Mouse (Mus musculus): Measurements from ENCODE around the gene Vamp1. TPM values are rescaled to one million over a fixed set of nuclear protein-coding genes. Genes with fewer than 3 reads are reported as not detected.

The Vamp1 gene
- polyA plus RNA-seq, 1 experiment, result 14.3 TPM

- no peaks in the 10 kb centered on the region for H3K36me3 ChIP-seq (ENCODE audit: control insufficient read depth, insufficient read depth, low read length, poor library complexity, severe bottlenecking)
- H3K9ac ChIP-seq (ENCODE audit: low read depth, poor library complexity, severe bottlenecking), result no peak overlapping the region
- no peak overlapping the region for H3K4me3 ChIP-seq (ENCODE audit: low read depth, low read length)
- no peaks in the 10 kb centered on the region for H3K4me1 ChIP-seq (ENCODE audit: control insufficient read depth, insufficient read depth, low read length)
- H3K27me3 ChIP-seq (ENCODE audit: control insufficient read depth, insufficient read depth, low read length, poor library complexity, severe bottlenecking), result no peaks in the 10 kb centered on the region
- no peak for TF ChIP-seq POLR2A (IDR thresholded peaks at IDR 0.05; ENCODE audit: insufficient read depth, low read length)
- TF ChIP-seq EP300 (IDR thresholded peaks at IDR 0.05; ENCODE audit: insufficient read depth, low read depth, low read length), result no peak
- TF ChIP-seq CTCF (IDR thresholded peaks at IDR 0.05; ENCODE audit: low read depth, low read length), result no peak
- H3K9me3 ChIP-seq (replicated peaks; ENCODE audit: control insufficient read depth, insufficient read depth, low read length, poor library complexity, severe bottlenecking), result no peaks in the 10 kb centered on the region
- H3K27ac ChIP-seq (ENCODE audit: insufficient read depth, low read length), result no peak overlapping the region
Measured at GRCm38 (mm10) chr6:125213715-125214114, 1.6 kb upstream of the Vamp1 start.

GRCm38 (mm10) chr6:125216898-125217297 lies 1.5 kb downstream of the Vamp1 start:
- TF ChIP-seq POLR2A (IDR thresholded peaks at IDR 0.05; ENCODE audit: insufficient read depth, low read length) (no peak), CTCF (IDR thresholded peaks at IDR 0.05; ENCODE audit: low read depth, low read length) (no peak), EP300 (IDR thresholded peaks at IDR 0.05; ENCODE audit: insufficient read depth, low read depth, low read length) (no peak)
- H3K9me3 ChIP-seq (replicated peaks; ENCODE audit: control insufficient read depth, insufficient read depth, low read length, poor library complexity, severe bottlenecking), result no peaks in the 10 kb centered on the region
- H3K4me3 ChIP-seq (ENCODE audit: low read depth, low read length), result no peak overlapping the region
- no peak overlapping the region for H3K9ac ChIP-seq (ENCODE audit: low read depth, poor library complexity, severe bottlenecking)
- no peak overlapping the region for H3K27ac ChIP-seq (ENCODE audit: insufficient read depth, low read length)
- H3K27me3 ChIP-seq (ENCODE audit: control insufficient read depth, insufficient read depth, low read length, poor library complexity, severe bottlenecking), result no peaks in the 10 kb centered on the region
- no peaks in the 10 kb centered on the region for H3K4me1 ChIP-seq (ENCODE audit: control insufficient read depth, insufficient read depth, low read length)
- H3K36me3 ChIP-seq (ENCODE audit: control insufficient read depth, insufficient read depth, low read length, poor library complexity, severe bottlenecking), result no peaks in the 10 kb centered on the region

GRCm38 (mm10) chr6:125217899-125218298 lies 2.5 kb downstream of the Vamp1 start:
- no peak for TF ChIP-seq EP300 (IDR thresholded peaks at IDR 0.05; ENCODE audit: insufficient read depth, low read depth, low read length)
- TF ChIP-seq CTCF (IDR thresholded peaks at IDR 0.05; ENCODE audit: low read depth, low read length), result no peak
- TF ChIP-seq POLR2A (IDR thresholded peaks at IDR 0.05; ENCODE audit: insufficient read depth, low read length), result no peak
- H3K4me3 ChIP-seq (ENCODE audit: low read depth, low read length), result no peak overlapping the region
- H3K27me3 ChIP-seq (ENCODE audit: control insufficient read depth, insufficient read depth, low read length, poor library complexity, severe bottlenecking), result no peaks in the 10 kb centered on the region
- no peaks in the 10 kb centered on the region for H3K36me3 ChIP-seq (ENCODE audit: control insufficient read depth, insufficient read depth, low read length, poor library complexity, severe bottlenecking)
- H3K4me1 ChIP-seq (ENCODE audit: control insufficient read depth, insufficient read depth, low read length), result no peaks in the 10 kb centered on the region
- H3K9ac ChIP-seq (ENCODE audit: low read depth, poor library complexity, severe bottlenecking), result no peak overlapping the region
- H3K27ac ChIP-seq (ENCODE audit: insufficient read depth, low read length), result no peak overlapping the region
- H3K9me3 ChIP-seq (replicated peaks; ENCODE audit: control insufficient read depth, insufficient read depth, low read length, poor library complexity, severe bottlenecking), result no peaks in the 10 kb centered on the region

GRCm38 (mm10) chr6:125218963-125219362 lies 3.6 kb downstream of the Vamp1 start:
- Histone ChIP-seq H3K4me1 (ENCODE audit: control insufficient read depth, insufficient read depth, low read length) (no peaks in the 10 kb centered on the region), H3K9ac (ENCODE audit: low read depth, poor library complexity, severe bottlenecking) (no peak overlapping the region), H3K9me3 (replicated peaks; ENCODE audit: control insufficient read depth, insufficient read depth, low read length, poor library complexity, severe bottlenecking) (no peaks in the 10 kb centered on the region), H3K4me3 (ENCODE audit: low read depth, low read length) (no peak overlapping the region), H3K36me3 (ENCODE audit: control insufficient read depth, insufficient read depth, low read length, poor library complexity, severe bottlenecking) (no peaks in the 10 kb centered on the region), H3K27me3 (ENCODE audit: control insufficient read depth, insufficient read depth, low read length, poor library complexity, severe bottlenecking) (no peaks in the 10 kb centered on the region), H3K27ac (ENCODE audit: insufficient read depth, low read length) (no peak overlapping the region)
- TF ChIP-seq EP300 (IDR thresholded peaks at IDR 0.05; ENCODE audit: insufficient read depth, low read depth, low read length) (no peak), CTCF (IDR thresholded peaks at IDR 0.05; ENCODE audit: low read depth, low read length) (peak; percentile 18)

GRCm38 (mm10) chr6:125221115-125221745 lies 5.9 kb downstream of the Vamp1 start:
- H3K27me3 ChIP-seq (ENCODE audit: control insufficient read depth, insufficient read depth, low read length, poor library complexity, severe bottlenecking), result no peaks in the 10 kb centered on the region
- no peaks in the 10 kb centered on the region for H3K9me3 ChIP-seq (replicated peaks; ENCODE audit: control insufficient read depth, insufficient read depth, low read length, poor library complexity, severe bottlenecking)
- H3K9ac ChIP-seq (ENCODE audit: low read depth, poor library complexity, severe bottlenecking), result no peak overlapping the region
- H3K36me3 ChIP-seq (ENCODE audit: control insufficient read depth, insufficient read depth, low read length, poor library complexity, severe bottlenecking), result no peaks in the 10 kb centered on the region; the same call in 1 of the 2 replicates
- no peak overlapping the region for H3K27ac ChIP-seq (ENCODE audit: insufficient read depth, low read length)
- H3K4me1 ChIP-seq (ENCODE audit: control insufficient read depth, insufficient read depth, low read length), result no peaks in the 10 kb centered on the region
- TF ChIP-seq CTCF (IDR thresholded peaks at IDR 0.05; ENCODE audit: low read depth, low read length), result no peak
- no peak overlapping the region for H3K4me3 ChIP-seq (ENCODE audit: low read depth, low read length)

- Histone ChIP-seq H3K36me3 (ENCODE audit: control insufficient read depth, insufficient read depth, low read length, poor library complexity, severe bottlenecking) (no peaks in the 10 kb centered on the region; the same call in 1 of the 2 replicates), H3K27me3 (ENCODE audit: control insufficient read depth, insufficient read depth, low read length, poor library complexity, severe bottlenecking) (no peaks in the 10 kb centered on the region), H3K9me3 (replicated peaks; ENCODE audit: control insufficient read depth, insufficient read depth, low read length, poor library complexity, severe bottlenecking) (no peaks in the 10 kb centered on the region), H3K4me3 (ENCODE audit: low read depth, low read length) (no peak overlapping the region), H3K9ac (ENCODE audit: low read depth, poor library complexity, severe bottlenecking) (no peak overlapping the region), H3K27ac (ENCODE audit: insufficient read depth, low read length) (no peak overlapping the region), H3K4me1 (ENCODE audit: control insufficient read depth, insufficient read depth, low read length) (no peaks in the 10 kb centered on the region)
- TF ChIP-seq EP300 (IDR thresholded peaks at IDR 0.05; ENCODE audit: insufficient read depth, low read depth, low read length) (no peak), POLR2A (IDR thresholded peaks at IDR 0.05; ENCODE audit: insufficient read depth, low read length) (no peak), CTCF (IDR thresholded peaks at IDR 0.05; ENCODE audit: low read depth, low read length) (no peak)
Measured at GRCm38 (mm10) chr6:125222146-125222545, 6.8 kb downstream of the Vamp1 start.

All from ES-Bruce4 (cell line).